Mouse (Mus musculus) kidney, embryonic 16.5 days (tissue): ENCODE results near the gene Nrg4. TPM values are rescaled to one million over a fixed set of nuclear protein-coding genes. Genes with fewer than 3 reads are reported as not detected.

Experiments
- ATAC-seq: fragments of 200-750 bp; cut with Nextera tagmentation; 2 replicates; pipeline ENCODE4 v1.8.0; 2017; ENCODE audit warnings: moderate TSS enrichment; ENCODE audit not compliant: low FRiP score, low TSS enrichment
- H3K27ac ChIP-seq: fragments of 300-500 bp; sonication (generic); 2 replicates; pipeline ENCODE4 v1.5.1; 2014; ENCODE audit warnings: low read length
- H3K27me3 ChIP-seq: fragments of 300-500 bp; sonication (generic); 2 replicates; pipeline ENCODE4 v1.6.1; 2014; ENCODE audit warnings: low read length, control low read depth, mixed read lengths; ENCODE audit not compliant: insufficient read depth
- H3K36me3 ChIP-seq: fragments of 300-500 bp; sonication (generic); 2 replicates; pipeline ENCODE4 v1.6.1; 2014; ENCODE audit warnings: low read length, control low read depth, mixed read lengths; ENCODE audit not compliant: insufficient read depth
- H3K4me1 ChIP-seq: fragments of 300-500 bp; sonication (generic); 2 replicates; pipeline ENCODE4 v1.6.1; 2014; ENCODE audit warnings: low read length, control low read depth, mixed read lengths; ENCODE audit not compliant: insufficient read depth
- H3K4me2 ChIP-seq: fragments of 300-500 bp; sonication (generic); replicated peaks from 2 replicates; pipeline ENCODE4 v1.6.1; 2014; ENCODE audit warnings: low read depth, low read length
- H3K4me3 ChIP-seq: fragments of 300-500 bp; sonication (generic); 2 replicates; pipeline ENCODE4 v1.5.1; 2014; ENCODE audit warnings: mild to moderate bottlenecking, low read length
- H3K9ac ChIP-seq: fragments of 300-500 bp; sonication (generic); replicated peaks from 2 replicates; pipeline ENCODE4 v1.6.1; 2014; ENCODE audit warnings: low read length
- H3K9me3 ChIP-seq: fragments of 300-500 bp; sonication (generic); 2 replicates; pipeline ENCODE4 v1.6.1; 2016; ENCODE audit warnings: low read length, control low read depth
- WGBS: fragments of 180-500 bp; shearing (Covaris S2); extraction: QIAGEN DNeasy Blood & Tissue Kit; methylation state at CpG from one replicate; pipeline ENCODE4 v1.1.7; 2014; 5-methylcytosine and 5-hydroxymethylcytosine counted together
- polyA plus RNA-seq: library from polyadenylated mRNA; unstranded; fragments of >200 nt; fragmentation: Nextera tagmentation; extraction: Ambion mirVana; gene quantifications from 2 replicates; pipeline ENCODE4 v1.2.1, GENCODE M21; 2015

The Nrg4 gene
- polyA plus RNA-seq, 1 experiment from 2014 or later, result 0.71 TPM

GRCm38 (mm10) chr9:55231544-55231943 is 95.1 kb downstream of the Nrg4 start:
- Histone ChIP-seq H3K4me3 (no peak overlapping the region), H3K9me3 (0 out of 2 replicates have a peak, but pooled peaks cover 3% of the 10 kb centered on the region), H3K27me3 (no peaks in the 10 kb centered on the region), H3K4me1 (no peaks in the 10 kb centered on the region), H3K9ac (no peak overlapping the region), H3K36me3 (no peaks in the 10 kb centered on the region), H3K27ac (no peak overlapping the region), H3K4me2 (no peak overlapping the region)
- WGBS, result 63% methylated on average over 6 of the region's 6 CpGs
- ATAC-seq, result no peak

DNA sequence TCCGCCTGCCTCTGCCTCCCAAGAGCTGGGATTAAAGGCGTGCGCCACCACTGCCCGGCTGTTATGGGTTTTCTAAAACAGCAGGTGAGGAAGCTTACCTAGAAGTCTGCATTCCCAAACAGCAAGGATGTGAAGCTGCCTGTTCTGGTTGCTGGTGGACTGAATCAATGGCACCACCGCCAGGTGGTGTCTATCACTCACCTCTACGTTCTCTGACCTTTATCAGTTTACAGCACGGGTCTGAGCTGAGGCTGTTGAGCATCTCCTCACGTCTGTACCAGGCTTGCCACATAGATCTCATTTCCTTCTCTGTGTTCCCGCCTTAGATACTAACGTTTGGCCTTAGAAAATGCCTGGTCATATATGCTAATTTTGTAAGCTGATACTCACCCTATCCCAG is 97.6 kb downstream of the Nrg4 start:
- peaks cover 12% of the 10 kb centered on the region for H3K36me3 ChIP-seq
- no peaks in the 10 kb centered on the region for H3K27me3 ChIP-seq
- H3K9ac ChIP-seq, result no peak overlapping the region
- H3K4me1 ChIP-seq, result no peaks in the 10 kb centered on the region
- no peak overlapping the region for H3K4me2 ChIP-seq
- no peak overlapping the region for H3K4me3 ChIP-seq
- ATAC-seq, result no peak
- WGBS, result 62% methylated on average over 10 of the region's 10 CpGs
- H3K27ac ChIP-seq, result no peak overlapping the region
- H3K9me3 ChIP-seq, result no peaks in the 10 kb centered on the region

- Histone ChIP-seq H3K36me3 (peaks cover 20% of the 10 kb centered on the region), H3K4me2 (no peak overlapping the region), H3K27me3 (no peaks in the 10 kb centered on the region), H3K27ac (no peak overlapping the region), H3K4me1 (no peaks in the 10 kb centered on the region), H3K9ac (no peak overlapping the region), H3K9me3 (no peaks in the 10 kb centered on the region), H3K4me3 (no peak overlapping the region)
- no peak for ATAC-seq
- 88% methylated on average over 4 of the region's 4 CpGs for WGBS
Observed at GRCm38 (mm10) chr9:55228149-55228548, 98.5 kb downstream of the Nrg4 start.

- Histone ChIP-seq H3K27me3 (no peaks in the 10 kb centered on the region), H3K4me2 (no peak overlapping the region), H3K27ac (no peak overlapping the region), H3K4me3 (no peak overlapping the region), H3K9ac (no peak overlapping the region), H3K36me3 (peaks cover 38% of the 10 kb centered on the region), H3K4me1 (no peaks in the 10 kb centered on the region), H3K9me3 (no peaks in the 10 kb centered on the region)
- ATAC-seq, result no peak
- WGBS, result 93% methylated on average over 3 of the region's 3 CpGs
Observed at GRCm38 (mm10) chr9:55226251-55226650, 100.4 kb downstream of the Nrg4 start.

- Histone ChIP-seq H3K27ac (no peak overlapping the region), H3K4me3 (no peak overlapping the region), H3K4me2 (no peak overlapping the region), H3K9me3 (no peaks in the 10 kb centered on the region), H3K36me3 (peaks cover 47% of the 10 kb centered on the region), H3K27me3 (no peaks in the 10 kb centered on the region), H3K9ac (no peak overlapping the region), H3K4me1 (no peaks in the 10 kb centered on the region)
- WGBS, result 86% methylated on average over 7 of the region's 7 CpGs
- ATAC-seq, result no peak
Observed at GRCm38 (mm10) chr9:55225165-55225737, 101.4 kb downstream of the Nrg4 start.

DNA sequence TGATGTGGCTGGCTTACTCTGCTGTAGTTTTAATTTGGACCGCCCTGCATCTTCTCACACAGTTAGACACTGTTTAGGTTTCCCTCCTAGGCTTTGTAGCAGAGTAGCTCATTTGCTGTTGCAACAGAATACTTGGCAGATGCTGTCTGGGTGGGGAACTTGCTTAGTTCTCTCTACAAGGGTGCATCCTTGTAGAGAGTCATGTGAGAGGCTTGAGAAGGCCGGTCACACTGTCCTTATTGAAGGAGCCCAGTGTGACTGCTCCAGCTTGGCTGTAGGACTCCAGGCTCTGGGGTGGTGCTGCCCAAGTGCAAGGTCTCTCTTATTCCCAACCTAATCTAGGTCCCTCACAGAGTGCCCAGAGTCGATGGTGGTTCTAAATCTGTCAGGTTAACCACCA is 109.3 kb downstream of the Nrg4 start:
- Histone ChIP-seq H3K4me2 (no peak overlapping the region), H3K27ac (no peak overlapping the region), H3K36me3 (peaks cover 72% of the 10 kb centered on the region), H3K9me3 (no peaks in the 10 kb centered on the region), H3K27me3 (no peaks in the 10 kb centered on the region), H3K4me1 (no peaks in the 10 kb centered on the region), H3K4me3 (no peak overlapping the region), H3K9ac (no peak overlapping the region)
- 89% methylated on average over 3 of the region's 3 CpGs for WGBS
- no peak for ATAC-seq

DNA sequence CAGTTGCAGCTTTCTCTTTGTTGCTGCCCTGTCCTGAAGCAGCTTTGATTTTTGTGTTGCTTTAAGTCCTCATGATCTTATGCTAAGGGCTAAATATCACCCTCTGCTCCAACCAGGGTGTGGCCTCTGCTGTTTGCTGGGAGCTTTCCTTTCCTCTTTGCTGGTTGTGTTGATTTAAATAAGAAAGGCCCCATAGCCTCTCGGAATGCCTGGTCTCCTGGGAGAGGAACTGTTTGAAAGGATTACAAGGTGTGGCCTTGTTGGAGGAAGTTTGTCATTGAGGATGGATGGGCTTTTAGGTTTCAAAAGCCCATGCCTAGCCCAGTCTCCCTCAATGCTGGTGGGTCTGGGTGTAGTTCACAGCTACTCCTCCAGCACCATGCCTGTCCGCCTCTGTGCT is 110.6 kb downstream of the Nrg4 start:
- no peak for ATAC-seq
- Histone ChIP-seq H3K4me3 (no peak overlapping the region), H3K27me3 (no peaks in the 10 kb centered on the region), H3K9me3 (no peaks in the 10 kb centered on the region), H3K36me3 (peaks cover 60% of the 10 kb centered on the region), H3K9ac (no peak overlapping the region), H3K4me1 (peaks cover 2% of the 10 kb centered on the region; the same call in 1 of the 2 replicates), H3K4me2 (no peak overlapping the region), H3K27ac (no peak overlapping the region)
- 84% methylated on average over 2 of the region's 2 CpGs for WGBS

GRCm38 (mm10) chr9:55215648-55216047 is 111.0 kb downstream of the Nrg4 start:
- no peak overlapping the region for H3K4me3 ChIP-seq
- H3K27me3 ChIP-seq, result no peaks in the 10 kb centered on the region
- peaks cover 2% of the 10 kb centered on the region for H3K4me1 ChIP-seq
- H3K9me3 ChIP-seq, result no peaks in the 10 kb centered on the region
- WGBS, result 94% methylated on average over 3 of the region's 3 CpGs
- H3K9ac ChIP-seq, result no peak overlapping the region
- H3K4me2 ChIP-seq, result no peak overlapping the region
- no peak overlapping the region for H3K27ac ChIP-seq
- no peak for ATAC-seq
- H3K36me3 ChIP-seq, result peaks cover 56% of the 10 kb centered on the region

- H3K36me3 ChIP-seq, result peaks cover 51% of the 10 kb centered on the region
- H3K4me3 ChIP-seq, result no peak overlapping the region
- H3K27me3 ChIP-seq, result no peaks in the 10 kb centered on the region
- no peak overlapping the region for H3K4me2 ChIP-seq
- H3K9ac ChIP-seq, result no peak overlapping the region
- no peaks in the 10 kb centered on the region for H3K9me3 ChIP-seq
- no peak for ATAC-seq
- H3K4me1 ChIP-seq, result peaks cover 8% of the 10 kb centered on the region
- no peak overlapping the region for H3K27ac ChIP-seq
- WGBS, result 54% methylated on average over 3 of the region's 3 CpGs
Observed at GRCm38 (mm10) chr9:55215056-55215455, 111.6 kb downstream of the Nrg4 start.

DNA sequence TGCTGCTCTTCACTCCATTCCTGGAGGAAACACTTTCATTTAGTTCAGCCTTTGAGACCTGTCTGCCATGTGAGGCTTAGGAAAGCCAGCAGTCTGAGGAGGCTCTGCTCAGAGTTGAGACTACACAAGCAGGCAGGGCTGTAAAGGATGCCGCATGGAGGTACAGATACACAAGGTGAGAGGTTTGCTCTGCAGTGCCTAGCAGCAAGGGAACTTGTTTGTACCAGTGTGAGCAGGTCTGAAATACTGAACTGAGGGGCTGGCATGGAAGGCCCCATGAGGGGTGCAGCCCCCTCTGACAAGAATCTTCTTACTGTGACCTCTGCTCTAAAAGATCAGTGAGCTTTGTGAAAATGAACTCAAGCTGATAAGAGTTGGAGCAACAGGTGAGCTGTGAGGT is 113.2 kb downstream of the Nrg4 start:
- Histone ChIP-seq H3K27me3 (no peaks in the 10 kb centered on the region), H3K9me3 (no peaks in the 10 kb centered on the region), H3K4me3 (no peak overlapping the region), H3K9ac (no peak overlapping the region), H3K4me1 (peaks cover 16% of the 10 kb centered on the region), H3K36me3 (peaks cover 37% of the 10 kb centered on the region), H3K4me2 (no peak overlapping the region), H3K27ac (no peak overlapping the region)
- ATAC-seq, result no peak
- 93% methylated on average over 1 of the region's 1 CpGs for WGBS
